Mouse (Mus musculus) adipocyte (in vitro differentiated cells): Measurements from ENCODE around the gene Cenpa.

ENCODE experiments used
- DNase-seq: peaks from one replicate; pipeline ENCODE4 v3.0.0-alpha.2; 2016; ENCODE audit warnings: low spot score

The Cenpa gene

DNA sequence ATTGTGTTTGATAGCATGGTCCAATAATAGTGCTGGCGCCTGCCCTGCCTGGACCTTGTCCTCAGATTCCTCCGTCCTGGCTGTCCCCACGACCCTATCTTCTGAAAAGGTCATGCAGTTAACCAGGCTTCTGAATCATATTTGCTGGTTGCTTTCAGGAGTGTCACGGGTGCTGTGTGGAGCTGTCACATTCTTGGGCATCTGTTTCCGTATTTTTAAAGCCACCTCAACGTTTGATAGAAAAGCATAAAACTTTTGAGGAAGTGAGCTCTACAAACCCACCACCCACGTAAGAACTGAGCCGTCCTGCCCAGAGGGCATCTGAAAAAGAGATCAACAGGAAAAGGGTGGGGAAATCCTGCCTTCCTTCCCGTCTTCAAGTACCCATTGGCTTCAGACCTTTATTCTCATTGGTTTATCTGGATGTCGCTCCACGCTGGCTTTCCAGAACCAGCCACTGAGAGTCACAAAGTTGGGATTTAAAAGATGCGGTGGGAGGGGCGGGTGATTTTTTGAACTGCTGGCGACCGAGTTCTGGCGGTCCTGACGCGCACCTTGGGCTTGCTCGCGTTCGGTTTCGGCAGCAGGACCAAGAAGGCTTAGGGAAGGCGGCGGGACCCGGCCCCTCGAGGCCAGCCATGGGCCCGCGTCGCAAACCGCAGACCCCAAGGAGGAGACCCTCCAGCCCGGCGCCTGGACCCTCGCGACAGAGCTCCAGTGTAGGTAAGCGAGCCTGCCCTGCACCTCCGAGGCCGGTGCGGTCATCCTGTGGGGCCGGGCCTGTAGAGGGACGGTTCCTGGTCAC, at the start of gene Cenpa:
Gene Cenpa, plus strand, starts transcription at position 387 of the 805 bp plus-strand sequence.
- peak; percentile 96 for DNase-seq

DNA sequence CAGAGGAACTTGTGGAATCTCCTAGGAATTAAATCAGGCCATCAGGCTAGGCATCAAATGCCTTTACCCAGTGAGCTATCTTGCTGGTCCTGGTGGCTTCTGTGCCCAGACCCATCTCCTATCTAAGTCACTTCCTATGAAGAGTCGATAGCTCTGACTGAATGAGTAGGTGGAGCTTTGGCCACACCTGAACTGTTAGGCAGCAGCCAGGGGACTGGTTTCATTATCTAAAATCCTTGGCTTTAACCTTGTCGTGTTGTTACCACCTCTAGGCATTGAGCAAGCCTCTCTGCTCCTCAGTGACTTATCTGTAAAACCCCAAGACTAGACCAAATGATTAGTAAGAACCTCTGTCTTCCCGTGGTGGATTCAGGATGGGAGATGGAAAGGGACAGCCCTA, 49.2 kb upstream of the Cenpa start:
- no peak for DNase-seq

DNA sequence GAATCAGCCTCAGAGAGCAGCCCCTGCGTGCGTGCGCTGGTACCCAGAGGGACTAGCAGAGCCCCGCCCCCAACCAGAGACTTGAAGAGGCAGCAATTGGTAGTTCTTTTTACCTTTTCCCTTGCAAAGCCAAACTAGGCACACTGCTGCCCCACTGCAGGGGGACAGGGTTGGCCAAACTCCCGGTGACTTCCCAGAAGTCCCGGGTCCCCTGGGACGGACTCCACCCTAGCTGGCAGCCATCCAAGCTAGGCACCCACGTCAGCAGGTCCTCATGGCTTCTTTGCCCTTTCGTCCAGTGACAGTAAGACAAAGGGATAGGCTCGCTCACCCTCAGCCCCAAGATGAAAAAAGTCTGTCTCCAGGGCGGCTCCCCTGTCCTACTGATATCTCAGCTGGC, 48.7 kb upstream of the Cenpa start:
- peak; percentile 74 for DNase-seq

DNA sequence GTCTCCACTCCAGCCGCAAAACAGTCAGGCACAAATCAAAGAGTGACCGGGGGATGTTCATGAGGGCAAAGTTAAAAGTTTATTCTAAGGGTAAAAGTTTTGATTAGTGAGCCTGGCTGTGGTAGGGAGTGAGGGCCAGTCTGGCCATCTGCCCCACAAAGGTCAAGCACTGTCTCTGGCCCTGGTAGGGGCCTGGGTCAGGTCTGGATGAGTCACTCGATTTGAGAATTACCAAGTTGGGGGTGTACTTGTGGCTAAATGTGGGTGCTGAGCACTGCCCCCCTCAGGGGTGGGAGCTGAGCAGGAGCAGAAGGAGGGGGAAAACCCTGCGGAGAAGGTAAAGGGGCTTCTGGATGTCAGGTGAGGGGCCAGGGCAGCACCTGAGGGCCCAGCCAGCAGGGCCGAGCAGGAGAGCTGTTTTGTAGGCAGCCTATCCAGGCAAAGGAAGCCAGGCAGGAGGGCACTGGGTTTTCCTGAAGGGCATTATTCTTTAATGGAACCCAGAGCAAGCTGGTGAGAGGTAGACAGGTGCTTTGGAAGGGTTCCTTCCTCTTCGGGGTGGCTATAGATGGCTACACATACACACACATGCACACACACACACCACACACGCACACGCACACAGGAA, 48.1 kb upstream of the Cenpa start:
- no peak for DNase-seq

DNA sequence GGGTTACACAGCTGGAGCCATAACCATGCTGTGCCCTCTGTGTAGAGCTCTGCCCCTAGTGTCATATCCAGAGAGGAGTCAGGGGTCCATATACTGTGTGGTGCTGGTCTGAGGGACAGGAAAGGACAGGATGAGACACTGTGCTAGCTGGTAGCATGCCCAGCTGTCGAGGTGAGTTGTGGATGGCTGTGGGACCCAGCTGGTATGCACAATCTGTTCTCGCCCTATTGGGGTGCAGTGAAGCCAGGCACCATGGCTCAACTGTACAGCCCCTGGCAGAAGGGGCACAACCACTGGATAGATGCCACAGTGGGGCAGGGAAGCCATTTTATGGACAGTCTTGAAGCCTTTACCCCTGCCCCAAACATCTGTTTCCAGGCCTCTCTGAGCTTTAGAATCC, 47.4 kb upstream of the Cenpa start:
- no peak for DNase-seq

DNA sequence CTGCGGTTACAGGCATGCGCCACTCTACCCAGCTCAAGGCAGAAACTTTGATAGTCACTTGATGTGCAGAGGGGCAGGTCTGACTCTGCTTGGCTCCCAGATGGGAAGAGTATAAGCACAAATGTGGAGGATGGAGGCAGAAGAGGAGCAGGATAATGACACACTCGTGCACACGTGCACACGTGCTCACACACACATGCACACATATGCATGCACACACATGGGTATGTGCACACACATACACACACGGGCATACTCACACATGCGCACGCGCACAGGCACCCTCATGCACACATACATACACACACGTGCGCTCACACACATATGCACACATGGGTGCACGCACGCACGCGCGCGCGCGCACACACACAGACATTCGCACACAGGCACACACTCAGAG, 46.0 kb upstream of the Cenpa start:
- no peak for DNase-seq

DNA sequence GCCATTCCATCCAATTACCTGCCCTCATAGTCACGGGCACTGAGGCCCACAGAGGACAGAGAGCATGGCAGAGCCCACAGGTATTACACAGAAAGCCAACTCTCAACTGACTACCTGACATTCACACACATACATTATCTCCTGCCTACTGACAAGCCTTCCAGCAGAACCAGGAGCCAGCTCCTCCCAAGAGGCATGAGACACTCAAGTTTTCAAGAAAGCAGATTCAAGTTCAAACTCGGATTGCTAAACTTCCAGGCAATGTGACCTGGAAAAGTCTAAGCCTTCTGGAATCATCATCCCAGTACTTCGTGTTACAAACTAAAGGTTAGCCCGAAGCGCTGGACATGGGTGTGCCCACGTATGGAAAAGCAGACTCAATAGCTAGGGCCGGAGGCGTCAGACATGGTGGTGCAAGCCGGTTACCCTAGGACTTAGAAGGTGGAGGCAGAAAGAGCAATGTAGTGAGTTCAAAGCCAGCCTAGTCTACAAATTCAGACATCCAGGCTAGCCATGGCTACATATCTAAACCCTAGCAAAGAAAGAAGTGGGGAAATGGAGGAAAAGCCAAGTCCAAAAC, 45.3 kb upstream of the Cenpa start:
- DNase-seq, result peak; percentile 70

DNA sequence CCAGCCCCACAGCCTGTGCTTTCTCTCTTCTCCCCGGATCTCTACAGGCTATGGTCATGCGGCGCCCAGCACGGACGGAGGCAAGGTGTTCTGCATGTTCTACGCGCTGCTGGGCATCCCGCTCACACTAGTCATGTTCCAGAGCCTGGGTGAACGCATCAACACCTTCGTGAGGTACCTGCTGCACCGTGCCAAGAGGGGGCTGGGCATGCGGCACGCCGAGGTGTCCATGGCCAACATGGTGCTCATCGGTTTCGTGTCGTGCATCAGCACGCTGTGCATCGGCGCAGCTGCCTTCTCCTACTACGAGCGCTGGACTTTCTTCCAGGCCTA, 44.8 kb upstream of the Cenpa start:
- no peak for DNase-seq

DNA sequence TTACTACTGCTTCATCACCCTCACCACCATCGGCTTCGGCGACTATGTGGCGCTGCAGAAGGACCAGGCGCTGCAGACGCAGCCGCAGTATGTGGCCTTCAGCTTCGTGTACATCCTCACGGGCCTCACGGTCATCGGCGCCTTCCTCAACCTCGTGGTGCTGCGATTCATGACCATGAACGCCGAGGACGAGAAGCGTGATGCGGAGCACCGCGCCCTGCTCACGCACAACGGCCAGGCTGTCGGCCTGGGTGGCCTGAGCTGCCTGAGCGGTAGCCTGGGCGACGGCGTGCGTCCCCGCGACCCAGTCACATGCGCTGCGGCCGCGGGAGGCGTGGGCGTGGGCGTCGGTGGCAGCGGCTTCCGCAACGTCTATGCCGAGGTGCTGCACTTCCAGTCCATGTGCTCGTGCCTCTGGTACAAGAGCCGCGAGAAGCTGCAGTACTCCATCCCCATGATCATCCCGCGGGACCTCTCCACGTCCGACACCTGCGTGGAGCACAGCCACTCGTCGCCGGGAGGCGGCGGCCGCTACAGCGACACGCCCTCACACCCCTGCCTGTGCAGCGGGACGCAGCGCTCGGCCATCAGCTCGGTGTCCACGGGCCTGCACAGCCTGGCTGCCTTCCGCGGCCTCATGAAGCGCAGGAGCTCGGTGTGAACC, 44.3 kb upstream of the Cenpa start:
- DNase-seq, result no peak

DNA sequence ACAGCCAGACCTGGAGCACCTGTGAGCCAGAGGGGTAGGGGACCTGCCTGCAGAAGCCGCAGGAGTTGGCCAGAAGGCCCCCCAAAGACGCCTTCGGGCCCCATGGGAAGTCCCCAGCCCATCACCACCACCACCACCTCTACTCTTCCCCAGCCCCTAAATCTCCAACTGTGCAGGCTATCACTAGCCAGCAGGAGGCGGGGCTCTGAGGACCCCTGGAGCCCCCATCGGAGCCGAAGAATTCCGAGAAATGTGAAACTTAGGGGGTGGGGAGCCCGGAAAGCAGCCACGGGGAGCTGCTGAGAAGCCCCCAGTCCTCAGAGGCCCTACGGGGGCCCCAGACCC, 43.8 kb upstream of the Cenpa start:
- no peak for DNase-seq

DNA sequence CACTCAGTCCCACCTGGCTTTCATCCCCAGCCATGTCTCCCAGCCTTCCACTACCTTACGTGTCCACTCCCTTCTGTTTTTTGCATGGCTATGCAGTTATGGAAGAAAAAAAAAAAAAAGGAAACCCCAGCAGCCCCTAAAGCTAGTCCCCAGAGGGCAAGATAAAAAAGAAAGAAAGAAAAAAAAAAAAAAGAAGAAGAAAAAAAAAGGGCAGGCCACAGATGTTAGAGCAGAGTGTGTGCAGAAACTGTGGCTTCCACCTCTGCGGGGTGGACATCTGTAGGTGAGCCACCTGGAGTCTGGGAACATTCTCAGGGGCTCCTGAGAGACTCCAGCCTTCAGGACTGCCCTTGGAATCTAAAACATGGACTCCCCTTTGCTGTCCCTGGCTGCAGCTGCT, 43.2 kb upstream of the Cenpa start:
- DNase-seq, result no peak

DNA sequence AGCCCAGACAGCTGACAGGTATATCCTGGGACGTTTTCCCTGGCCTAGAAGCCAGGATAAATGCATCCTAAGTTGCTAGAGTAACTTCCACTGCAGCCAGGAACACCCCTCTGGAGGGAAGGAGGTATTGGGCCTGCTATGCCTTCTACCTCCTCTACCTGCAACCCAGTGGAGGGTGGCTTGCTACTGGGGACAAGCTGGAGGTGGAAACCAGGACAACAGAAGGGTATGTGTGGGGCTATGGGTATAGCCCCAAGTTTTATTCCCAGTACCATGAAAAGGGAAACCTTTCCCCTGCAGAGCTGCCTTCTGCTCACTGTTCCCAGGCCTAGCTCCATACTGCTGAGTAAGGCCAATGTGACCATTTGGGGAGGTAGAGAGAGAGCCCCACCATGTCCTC, 42.3 kb upstream of the Cenpa start:
- no peak for DNase-seq

DNA sequence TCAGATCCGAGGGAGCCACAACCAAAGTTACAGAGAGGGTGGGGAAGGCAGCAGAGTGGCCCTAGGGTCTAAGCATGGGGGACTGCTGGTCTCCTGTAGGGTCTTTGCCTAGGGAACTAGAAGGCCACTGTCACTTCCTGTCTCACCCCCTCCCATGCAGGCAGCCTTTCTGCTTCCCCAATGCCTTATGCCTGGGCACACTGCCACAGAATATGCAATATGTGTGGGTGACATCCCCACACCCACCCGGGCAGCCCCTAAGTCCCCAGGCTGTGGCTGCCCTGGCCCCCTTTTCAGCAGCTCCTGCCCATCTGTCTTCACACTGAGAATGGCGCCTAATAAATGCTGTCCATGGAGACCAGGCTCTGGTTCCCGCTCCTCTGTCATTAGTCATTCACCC, 41.7 kb upstream of the Cenpa start:
- no peak for DNase-seq

DNA sequence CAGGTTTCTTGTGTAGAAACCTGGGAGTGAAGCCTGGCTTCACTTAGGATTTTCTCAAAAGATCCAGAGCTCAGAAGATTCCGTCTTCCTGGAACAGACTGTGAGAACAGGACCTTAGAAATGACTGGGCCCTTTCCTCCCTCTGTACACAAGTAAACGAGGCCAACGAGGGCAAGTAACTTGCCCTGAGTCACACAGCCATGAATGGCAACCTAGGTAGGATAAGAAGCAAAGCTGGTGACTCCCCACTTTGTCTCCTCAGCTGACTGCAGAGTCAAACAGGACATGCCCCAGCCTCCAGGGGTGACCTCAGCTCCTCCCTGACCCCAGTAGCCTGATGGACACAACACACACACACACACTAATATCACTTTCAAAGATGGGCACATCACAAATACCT, 41.2 kb upstream of the Cenpa start:
- DNase-seq, result no peak

DNA sequence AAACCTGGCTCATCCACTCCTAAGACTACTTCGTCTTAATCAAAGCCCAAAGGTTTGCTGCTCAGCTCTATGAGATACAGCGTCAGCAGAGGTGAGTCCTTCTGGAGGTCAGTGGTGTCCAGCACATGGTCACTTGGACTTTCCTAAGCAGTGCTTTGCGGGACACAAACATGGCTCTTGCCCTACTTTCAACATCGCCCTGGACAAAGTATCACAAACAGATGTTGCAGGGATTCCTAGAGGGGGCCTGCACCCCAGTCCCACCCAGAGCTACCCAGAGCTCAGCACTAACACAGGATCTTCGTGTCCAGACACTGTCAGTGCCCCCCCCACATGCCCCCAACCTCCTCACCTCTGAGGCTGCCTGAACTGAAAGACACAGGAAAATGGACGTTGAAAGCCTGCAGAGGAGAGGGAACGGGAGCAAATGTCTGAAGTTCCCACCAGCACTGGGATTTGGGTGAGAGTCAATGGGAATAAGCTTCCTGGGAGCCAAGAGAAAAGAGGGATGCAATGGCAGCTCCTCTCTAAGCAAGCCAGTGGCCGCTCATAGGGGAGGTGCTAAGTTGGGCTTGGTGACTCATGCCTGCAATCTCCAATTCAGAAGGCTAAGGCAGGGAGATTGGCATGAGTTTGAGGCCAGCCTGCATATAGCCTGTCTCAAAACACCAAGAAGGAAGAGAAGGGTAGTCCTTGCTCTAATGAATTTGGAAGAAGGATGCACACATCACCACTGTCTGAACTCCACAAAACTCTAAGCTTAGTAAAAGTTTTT, 40.1 kb upstream of the Cenpa start:
- DNase-seq, result peak; percentile 73

DNA sequence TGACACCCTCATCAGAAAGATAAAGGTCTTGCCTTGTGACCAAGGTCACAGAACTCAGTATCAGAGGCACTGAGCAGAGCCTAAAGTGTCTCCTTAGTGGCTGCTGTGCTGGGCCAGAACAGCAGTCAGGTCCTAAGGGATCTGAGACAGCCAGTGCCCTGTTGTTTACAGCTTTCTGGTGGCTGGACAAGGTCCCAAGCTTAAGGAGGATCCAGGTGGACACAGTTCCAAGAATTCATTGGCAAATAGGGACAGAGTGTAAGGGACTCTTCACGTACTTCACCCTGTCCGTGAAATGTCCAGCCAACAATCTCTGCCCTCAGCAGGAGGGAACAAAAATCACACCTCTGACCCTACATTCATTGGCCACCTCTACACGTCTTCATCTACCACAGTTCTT, 38.1 kb upstream of the Cenpa start:
- no peak for DNase-seq

DNA sequence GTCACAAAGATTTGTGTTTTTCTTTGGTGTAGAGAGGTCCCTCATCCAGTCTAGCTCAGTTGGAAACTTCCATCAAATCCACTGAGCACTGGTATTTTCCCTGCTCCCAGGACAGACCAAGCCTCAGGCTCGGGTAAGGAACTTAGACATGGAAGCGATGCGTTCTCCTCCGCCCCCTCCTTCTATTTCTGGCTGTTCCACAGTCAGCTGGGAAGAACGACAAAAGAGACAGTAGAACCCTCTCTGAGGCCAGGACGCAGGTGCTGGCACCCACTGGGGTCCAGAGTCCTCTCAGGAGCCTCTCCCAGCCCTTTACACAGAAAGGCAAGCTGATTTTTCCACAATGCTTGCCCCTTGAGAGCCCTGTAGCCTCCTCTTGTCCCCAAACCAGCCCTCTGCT, 36.2 kb upstream of the Cenpa start:
- no peak for DNase-seq

DNA sequence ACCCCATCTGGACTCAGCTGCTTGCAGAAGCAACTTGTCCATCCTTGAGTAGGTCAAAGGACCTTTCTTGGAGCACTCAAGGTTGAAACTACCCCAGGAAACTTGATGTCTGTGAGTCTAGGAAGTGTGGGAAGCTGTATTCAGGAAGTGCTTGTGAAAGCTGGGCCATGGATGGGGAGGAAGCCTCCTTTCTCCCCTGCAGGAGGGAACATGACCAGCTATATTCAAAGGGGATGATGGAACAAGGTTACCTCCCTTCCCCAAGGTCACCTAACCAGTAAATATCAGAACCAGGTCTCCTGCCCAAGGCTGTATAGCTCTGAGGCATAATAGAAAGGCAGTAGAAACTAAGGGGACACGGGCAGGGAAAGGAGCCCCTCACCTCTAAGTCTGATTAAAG, 34.4 kb upstream of the Cenpa start:
- no peak for DNase-seq

DNA sequence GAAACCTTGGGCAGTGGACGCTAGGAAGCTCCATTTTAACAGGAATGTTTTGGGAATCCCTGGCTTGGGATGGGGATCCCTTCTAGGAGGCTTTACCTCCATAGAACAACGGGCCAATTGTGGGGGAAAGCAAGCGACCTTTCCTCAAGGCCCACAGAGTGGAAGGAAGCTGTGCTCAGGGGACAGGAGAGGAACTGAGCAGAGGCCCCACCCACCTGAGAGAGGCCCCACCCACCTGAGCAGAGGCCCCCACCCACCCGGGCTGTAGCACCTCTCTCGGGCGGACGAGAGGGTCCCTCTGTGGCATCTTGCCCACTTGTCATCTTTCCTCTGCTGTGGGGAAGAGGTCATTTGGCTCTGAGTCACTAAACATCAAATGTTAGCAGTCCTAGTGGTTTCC, 29.6 kb upstream of the Cenpa start:
- no peak for DNase-seq

DNA sequence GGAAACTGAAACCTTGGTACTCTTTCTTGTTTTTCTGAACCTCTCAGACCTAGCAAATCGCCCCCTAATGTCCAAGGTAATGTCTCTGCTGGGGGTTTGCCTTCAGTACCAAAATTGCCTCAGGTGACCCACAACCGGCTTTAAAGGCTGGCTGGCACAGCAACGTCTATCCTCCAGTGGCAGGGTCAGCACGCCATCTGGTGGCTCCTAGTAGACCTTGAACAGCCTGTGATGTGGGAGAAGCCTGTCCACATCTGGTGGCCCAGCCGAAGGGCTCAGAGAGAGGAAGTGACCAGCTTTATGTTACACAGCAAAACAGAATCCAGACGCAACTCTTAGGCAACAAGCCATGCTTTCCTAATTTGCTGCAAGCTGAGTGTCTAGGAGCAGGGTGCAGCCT, 28.5 kb upstream of the Cenpa start:
- peak; percentile 90 for DNase-seq

DNA sequence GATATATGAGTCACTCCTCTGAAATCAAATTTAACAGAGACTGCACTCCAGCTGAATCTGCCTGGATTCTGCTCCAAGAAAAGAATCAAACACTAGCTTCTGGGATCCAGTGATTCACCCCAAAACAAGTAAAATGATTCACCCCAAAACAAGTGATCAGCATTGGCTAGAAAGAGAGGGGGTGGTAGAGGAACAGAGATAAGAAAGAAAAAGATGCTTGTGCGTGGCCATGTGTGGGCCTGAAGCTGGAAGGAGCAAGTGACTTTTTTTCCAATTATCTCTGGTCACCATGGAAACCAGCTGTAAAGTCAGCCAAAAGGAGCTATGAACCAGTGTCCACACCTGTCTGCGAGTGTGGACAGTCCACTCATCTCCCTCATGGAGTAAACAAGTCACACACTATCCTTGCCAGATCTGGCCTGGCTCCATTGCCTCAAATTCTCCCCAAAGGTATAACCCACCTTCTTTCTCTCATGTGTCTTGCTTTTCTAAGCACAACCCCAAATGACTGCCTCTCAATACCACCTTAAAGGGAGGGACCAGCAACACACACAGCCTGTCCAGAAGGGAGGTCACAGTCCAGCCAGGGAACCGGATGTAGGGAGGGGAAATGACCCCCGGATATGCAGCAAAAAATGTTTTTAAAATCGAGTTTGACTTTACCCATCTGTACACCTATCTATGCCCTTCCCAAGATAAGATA, 22.9 kb upstream of the Cenpa start:
- no peak for DNase-seq

DNA sequence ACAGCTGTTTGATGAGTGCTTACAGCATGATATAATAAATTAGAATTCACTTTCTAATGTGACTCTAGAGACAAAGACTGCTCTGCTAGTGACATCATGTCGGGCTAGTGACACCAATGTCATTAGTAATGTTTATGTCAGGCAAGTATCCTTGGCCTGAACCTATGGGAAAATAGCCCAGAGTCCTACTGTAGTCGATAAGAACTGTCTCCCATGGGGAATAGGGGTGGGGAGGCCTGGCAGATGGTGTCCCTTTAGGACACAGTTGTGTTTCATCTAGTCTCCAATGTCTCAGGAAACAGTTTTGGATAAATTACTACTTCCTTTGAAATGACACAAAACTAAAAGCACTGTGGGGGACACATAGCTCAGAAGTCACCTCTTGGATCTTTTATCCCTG, 20.5 kb upstream of the Cenpa start:
- no peak for DNase-seq
